Mouse (Mus musculus) erythroblast, embryonic 14.5 days (primary cell): ENCODE measurements around the gene Mrvi1.

Experiments
- GATA1 ChIP-seq: IDR thresholded peaks from 2 replicates; pipeline ENCODE4 v1.6.1; 2012; ENCODE audit warnings: low read length, inconsistent platforms, mixed read lengths
- TAL1 ChIP-seq: IDR thresholded peaks from 3 replicates; pipeline ENCODE4 v1.6.1; 2012; ENCODE audit warnings: low read length, inconsistent platforms, mixed read lengths

DNA sequence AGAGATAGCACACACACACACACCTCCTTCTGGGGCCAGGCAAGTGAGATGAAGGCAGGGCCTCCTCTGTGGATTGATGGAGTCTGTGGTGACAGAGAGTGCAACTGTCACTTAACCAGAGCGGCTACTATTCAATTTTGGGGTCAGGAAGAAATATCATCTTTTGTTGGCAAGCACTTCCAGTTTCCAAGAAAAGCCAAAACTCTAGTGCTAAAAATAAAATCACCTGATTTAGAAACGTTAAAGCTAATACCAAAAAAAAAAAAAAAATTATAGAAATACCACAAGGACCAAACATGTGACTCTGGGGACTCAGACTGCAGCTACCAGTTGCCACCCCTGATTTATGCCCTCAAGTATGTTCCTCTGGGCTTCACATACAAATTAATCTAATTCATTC lies 26.7 kb downstream of the Mrvi1 start:
- no peak for TF ChIP-seq GATA1
- no peak for TF ChIP-seq TAL1
